Mouse (Mus musculus) left cerebral cortex, adult 11 months (tissue): ENCODE measurements around the gene Ccdc88c.

ENCODE experiments used
- DNase-seq: peaks from one replicate; pipeline ENCODE4 v3.0.0; 2022; ENCODE audit warnings: low spot score

The Ccdc88c gene

DNA sequence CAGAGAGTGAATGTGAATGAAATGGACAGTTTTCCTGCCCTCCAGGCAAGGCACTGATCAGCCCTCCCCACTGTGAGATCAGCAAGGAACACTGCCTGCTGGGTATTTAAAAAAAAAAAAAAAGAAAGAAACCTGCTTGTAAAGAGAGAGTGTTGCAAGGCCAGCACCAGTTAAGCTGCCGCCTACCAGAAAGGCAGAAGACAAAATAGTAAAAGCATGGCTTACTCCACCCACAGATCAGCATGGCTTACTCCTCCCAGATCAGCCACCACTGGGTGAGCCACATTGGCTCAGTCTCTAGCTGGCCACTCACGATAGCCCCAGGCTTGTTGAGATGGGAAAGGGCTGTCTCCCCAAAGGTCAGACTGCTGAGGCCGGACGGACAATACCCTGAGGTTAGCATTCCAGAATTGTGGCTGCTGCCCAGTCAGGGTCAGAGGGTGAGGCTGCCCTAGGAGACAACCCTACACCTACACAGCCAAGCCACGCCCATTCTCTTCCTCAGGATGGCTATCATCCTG is 32.4 kb downstream of the Ccdc88c start:
- DNase-seq = peak; percentile 46

DNA sequence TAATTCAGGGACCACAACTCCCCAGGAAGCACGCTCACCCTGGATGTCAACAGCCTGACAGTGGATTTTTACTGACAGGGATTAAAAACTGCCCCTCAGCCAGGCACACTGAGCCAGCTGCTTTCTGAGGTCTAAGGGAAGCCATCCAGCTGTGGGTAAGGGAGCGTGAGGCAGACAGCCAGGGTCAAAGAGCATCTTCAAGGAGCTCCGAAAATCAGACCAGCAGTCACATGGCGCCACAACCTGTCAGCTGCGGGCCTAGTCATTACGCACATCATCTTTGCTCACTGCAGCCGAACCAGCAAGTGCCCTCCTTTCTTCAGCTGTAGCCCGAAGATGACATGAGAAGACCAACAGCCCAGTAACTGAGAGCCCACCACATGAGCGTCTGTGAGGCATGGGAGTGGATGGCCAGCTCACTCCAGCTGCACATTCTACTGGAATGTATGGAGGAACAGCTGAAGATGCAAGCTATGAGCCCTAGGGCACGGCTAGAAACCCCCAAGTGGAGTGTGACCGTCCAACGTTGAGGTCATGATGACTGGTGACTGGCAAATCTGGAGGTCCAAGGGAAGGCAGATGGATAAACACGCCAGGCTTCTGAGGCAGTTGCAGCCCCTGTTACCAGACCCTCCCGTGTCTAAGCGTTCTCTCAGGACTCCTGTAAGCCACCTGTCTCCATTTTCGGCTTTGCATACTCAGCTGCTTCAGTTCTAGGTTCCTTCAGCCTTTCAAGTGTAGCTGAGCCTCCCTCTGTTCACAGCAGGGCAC is 33.1 kb downstream of the Ccdc88c start:
- no peak for DNase-seq

DNA sequence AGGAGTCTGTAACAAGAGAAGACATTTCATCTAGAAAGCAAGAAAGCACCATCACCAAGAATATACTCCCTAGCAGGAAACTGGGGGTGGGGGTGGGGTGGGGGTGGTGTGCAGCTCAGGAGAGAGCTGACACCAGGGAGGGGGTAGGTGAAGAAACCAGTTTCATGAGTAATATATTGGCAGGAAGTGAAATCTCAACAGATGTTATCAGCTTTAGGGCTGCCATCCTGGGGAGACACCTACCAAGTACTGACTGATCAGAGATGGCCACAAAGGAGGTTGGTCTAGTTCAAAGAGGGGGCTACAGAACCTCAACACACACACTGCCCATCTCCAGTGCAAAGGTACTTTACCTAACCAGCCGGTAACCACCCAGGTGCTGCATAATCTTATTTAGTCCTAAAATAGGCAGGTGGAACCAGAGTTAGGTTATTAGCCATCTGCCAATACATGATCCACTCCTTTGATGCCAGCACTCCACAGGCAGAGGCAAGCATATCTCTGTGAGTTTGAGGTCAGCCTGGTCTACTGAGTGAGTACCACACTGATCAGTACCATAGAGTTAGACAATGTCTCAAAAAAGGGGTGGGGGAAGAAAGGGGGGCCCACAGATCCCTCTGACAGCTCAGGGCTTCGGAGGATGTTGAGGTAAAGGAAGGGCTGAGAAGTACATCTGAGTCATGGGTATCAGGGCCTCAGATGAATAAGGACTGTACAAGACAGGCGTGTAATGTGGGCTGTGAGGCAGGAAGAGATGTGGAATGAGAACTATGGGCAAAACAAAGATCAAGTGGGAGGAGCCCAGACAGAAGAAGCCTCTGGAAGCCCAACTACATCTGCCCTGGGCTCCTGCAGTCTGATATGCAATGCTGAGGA is 34.5 kb downstream of the Ccdc88c start:
- no peak for DNase-seq

GRCm38 (mm10) chr12:100993146-100993545 is 35.7 kb downstream of the Ccdc88c start:
- no peak for DNase-seq

- no peak for DNase-seq
Measured at GRCm38 (mm10) chr12:100992505-100992904, 36.4 kb downstream of the Ccdc88c start.

GRCm38 (mm10) chr12:100991119-100991518 is 37.7 kb downstream of the Ccdc88c start:
- DNase-seq = no peak

DNA sequence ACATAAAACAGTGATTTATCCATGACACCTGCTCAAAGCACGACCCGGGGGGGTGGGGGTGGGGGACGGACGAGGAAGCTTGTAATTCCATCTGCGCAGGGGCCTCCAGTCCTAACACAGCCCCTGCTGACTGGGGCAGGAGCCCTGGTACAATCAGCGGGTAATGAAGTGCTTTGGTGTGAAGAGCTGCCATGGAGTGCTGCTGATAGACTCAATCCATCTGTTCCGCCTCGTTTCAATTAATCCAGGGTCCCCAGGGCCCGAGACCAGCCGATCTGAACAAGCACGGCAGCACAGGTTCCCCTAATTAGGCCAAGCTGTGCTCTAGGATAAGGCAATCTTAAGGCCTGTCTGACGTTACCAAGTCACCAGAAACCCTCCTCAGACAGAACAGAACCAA is 38.6 kb downstream of the Ccdc88c start:
- no peak for DNase-seq

GRCm38 (mm10) chr12:100989780-100990288 is 39.0 kb downstream of the Ccdc88c start:
- DNase-seq = no peak

DNA sequence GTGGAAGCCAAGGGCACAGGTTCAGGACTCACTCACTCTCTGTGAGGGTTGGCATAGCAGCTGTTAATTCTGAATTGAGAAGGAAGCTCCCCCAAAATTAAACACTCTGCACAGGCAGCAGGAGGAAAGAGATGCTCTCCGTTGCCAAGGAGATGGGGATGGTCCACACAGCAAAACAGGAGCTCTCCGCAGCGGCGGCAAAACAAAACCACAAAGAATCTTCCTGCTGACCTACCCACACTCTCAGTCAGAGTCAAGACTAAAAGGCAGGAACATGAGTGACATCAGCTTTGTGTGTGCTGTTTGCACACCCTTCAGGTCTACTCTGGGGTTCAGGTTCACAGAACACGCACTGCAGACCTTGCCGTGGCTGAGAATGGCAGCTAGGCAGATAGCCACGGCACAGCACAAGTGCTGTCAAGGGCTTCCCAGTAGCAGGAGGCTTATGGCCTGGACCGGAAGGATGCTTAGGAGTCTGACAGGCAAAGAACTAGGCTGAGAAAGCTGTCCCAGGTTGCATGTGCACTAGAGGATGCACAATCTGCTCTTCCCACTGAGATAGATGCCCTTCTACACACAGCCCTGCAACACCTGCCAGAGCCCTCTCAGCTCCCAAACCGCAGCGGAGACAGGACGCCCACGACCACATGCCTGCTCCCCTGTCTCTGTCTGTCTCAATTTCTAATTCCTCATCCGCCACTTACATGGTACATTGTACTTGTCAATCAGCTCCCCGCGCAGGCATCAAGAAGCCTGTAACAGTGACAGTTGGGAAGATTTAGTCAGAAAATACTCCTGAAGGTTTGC is 40.3 kb downstream of the Ccdc88c start:
- DNase-seq = no peak

GRCm38 (mm10) chr12:100986423-100986822 is 42.4 kb downstream of the Ccdc88c start:
- DNase-seq = no peak

GRCm38 (mm10) chr12:100985793-100986157 is 43.1 kb downstream of the Ccdc88c start:
- DNase-seq = no peak

DNA sequence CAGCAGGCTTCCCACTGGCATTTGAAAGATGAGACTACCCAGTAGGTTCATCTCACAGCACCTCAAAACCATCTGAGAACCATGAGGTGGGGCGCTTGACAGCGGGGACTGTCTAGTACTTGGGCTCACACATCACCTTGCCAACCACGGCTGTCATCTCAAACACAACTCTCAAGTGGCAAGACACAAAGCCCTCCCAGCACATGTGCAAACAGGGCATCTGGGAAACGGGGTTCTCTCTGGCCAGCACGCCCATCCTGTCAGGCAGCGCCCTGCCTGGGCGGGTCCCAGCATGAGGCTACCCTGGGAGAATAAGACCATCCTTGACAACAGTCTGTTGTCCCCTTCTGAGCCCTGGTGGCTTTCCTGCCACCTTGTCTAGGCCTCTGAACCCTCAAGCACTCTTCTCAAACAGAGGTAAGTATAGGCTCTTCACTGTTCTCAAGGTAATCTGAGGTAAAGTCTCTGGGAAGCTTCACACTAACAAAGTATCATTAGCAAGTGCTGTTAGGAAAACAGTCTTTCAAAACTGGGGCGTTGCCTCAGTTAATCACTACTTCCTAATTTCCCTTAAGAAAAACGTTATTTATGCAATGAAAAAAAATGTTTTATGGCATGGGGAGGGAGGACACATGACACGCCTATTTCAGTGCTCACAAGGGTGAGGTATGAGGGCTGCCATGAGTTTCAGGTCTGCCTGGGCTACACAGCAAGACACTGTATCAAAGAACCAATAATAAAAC is 43.6 kb downstream of the Ccdc88c start:
- no peak for DNase-seq

- DNase-seq = no peak
Measured at GRCm38 (mm10) chr12:100983565-100983964, 45.3 kb downstream of the Ccdc88c start.

DNA sequence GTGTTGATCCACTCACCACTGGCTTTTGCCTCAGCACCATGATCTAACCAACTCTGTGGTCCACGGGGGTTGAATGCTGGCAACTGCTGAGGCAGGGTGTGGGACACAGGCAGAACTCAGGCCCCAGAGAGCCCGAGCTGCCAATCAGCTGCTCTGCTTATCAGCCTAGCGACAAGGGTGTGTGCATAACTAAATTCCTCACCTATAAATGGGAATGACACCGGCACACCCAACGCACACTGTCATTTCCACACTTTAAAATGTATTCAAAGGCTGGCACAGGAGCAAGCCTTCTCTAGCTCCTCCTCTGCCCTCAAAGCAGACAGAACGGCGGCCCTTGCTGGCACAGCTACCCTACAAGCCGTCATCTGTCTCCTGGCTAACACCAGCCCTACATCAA is 46.6 kb downstream of the Ccdc88c start:
- DNase-seq = no peak

DNA sequence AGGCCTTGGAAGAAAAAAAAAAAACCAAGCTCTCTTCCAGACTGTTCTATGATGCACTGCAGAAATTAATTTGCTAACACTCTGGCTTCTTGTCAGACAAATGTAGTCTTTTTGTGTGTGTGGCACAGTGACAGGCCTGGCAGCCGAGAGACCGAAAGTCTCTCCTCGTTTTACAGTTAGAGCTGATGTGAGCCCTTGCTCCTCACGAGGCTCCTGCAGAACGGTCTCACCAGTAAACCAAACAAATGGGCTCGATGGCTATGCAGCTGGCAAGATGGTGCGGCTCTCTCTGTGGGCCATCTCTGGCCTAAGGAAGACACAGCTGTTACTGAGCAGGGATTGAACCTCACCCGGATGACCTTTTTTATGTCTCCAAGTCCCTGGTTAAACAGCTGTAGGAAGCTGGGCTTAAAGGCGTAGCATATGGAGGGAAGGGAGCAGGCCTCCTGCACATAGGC is 48.3 kb downstream of the Ccdc88c start:
- DNase-seq = no peak

DNA sequence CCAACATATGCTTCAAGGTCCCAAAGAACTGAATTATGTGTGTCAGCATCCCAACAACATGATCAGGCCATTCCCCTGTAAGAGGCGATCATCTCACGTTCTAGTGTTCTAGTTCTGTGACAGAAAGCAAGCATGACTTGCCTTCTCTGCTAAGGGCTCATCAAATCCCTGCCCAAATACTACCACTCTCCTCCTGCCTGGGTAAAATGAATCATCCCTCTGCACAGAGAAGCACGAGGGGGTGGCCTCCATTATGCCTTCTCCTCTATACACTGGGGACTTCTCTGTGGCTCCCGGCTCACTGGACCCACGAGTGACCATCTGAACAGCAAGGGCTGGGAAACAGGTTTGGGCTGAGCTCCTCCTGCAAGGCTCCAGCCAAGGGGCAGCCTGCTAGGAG is 49.2 kb downstream of the Ccdc88c start:
- no peak for DNase-seq

- no peak for DNase-seq
Measured at GRCm38 (mm10) chr12:100977958-100978725, 50.7 kb downstream of the Ccdc88c start.

GRCm38 (mm10) chr12:100977551-100977950 is 51.3 kb downstream of the Ccdc88c start:
- no peak for DNase-seq

DNA sequence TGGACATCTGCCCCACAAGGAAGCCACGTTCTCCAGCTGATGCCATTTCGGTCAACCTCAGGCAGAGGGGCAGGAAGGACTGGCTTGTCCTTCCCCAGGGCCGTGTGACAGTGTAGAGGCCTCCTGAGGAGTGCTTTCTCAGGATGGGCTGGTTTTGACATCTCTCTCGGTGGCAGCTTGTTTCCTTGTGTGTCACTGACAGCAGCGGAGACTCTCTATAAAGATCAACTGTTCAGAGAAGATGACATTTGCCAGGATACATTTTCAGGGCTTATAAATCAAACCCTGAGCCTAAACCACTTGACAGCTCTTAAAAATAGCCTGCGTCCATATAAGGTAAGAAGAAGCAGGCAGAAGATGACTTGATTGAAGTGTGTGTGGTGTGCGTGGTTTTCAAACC is 59.0 kb downstream of the Ccdc88c start:
- no peak for DNase-seq

GRCm38 (mm10) chr12:100967383-100967782 is 61.5 kb downstream of the Ccdc88c start:
- no peak for DNase-seq
